Mouse (Mus musculus) ES-E14 (cell line): ENCODE measurements around the gene P3h1. TPM values are rescaled to one million over a fixed set of nuclear protein-coding genes. Genes with fewer than 3 reads are reported as not detected.

Source experiments
- DNase-seq: peaks from one replicate; pipeline ENCODE4 v3.0.0-alpha.2; 2013; ENCODE audit warnings: low read depth, low spot score
- H3K27ac ChIP-seq: 2 replicates; pipeline ENCODE4 v1.5.1; 2012; ENCODE audit warnings: low read depth, mild to moderate bottlenecking, low read length, moderate library complexity, mixed read lengths; ENCODE audit not compliant: poor library complexity, insufficient read depth, severe bottlenecking
- H3K36me3 ChIP-seq: 2 replicates; pipeline ENCODE4 v1.6.1; 2012; ENCODE audit warnings: mild to moderate bottlenecking, low read length, moderate library complexity, mixed read lengths; ENCODE audit not compliant: control insufficient read depth, poor library complexity, insufficient read depth, severe bottlenecking
- H3K4me1 ChIP-seq, 2 experiments: fragments of 150-350 bp in 1 of 2; sonication (generic) in 1 of 2; 2 replicates each; pipeline ENCODE4 v1.6.1; 2012; ENCODE audit warnings: low read length in 2 of 2, mild to moderate bottlenecking in 1 of 2, mixed read lengths in 1 of 2; ENCODE audit not compliant: control insufficient read depth in 2 of 2, insufficient read depth in 2 of 2, poor library complexity in 1 of 2
- H3K4me3 ChIP-seq, 2 experiments: fragments of 150-350 bp in 1 of 2; sonication (generic) in 1 of 2; 2 replicates each; pipeline ENCODE4 v1.5.1; 2012; ENCODE audit warnings: low read length in 2 of 2, low read depth in 1 of 2, mild to moderate bottlenecking in 1 of 2, mixed read lengths in 1 of 2; ENCODE audit not compliant: insufficient read depth in 1 of 2, poor library complexity in 1 of 2, severe bottlenecking in 1 of 2
- H3K9ac ChIP-seq: 2 replicates; pipeline ENCODE4 v1.6.1; 2012; ENCODE audit warnings: low read depth, mild to moderate bottlenecking, low read length, mixed read lengths; ENCODE audit not compliant: poor library complexity, insufficient read depth, severe bottlenecking
- H3K9me3 ChIP-seq: fragments of 150-350 bp; sonication (generic); 2 replicates; pipeline ENCODE4 v1.6.1; 2012; ENCODE audit warnings: low read depth, mild to moderate bottlenecking, low read length; ENCODE audit not compliant: control insufficient read depth, insufficient read depth
- CHD2 ChIP-seq: IDR thresholded peaks from 2 replicates; pipeline ENCODE4 v1.6.1; 2014; ENCODE audit warnings: mild to moderate bottlenecking, low read depth, low read length, inconsistent platforms
- HCFC1 ChIP-seq: IDR thresholded peaks from 2 replicates; pipeline ENCODE4 v1.6.1; 2012; ENCODE audit warnings: low read length, inconsistent platforms, borderline replicate concordance; ENCODE audit not compliant: insufficient read depth
- MAFK ChIP-seq: IDR thresholded peaks from 2 replicates; pipeline ENCODE4 v1.6.1; 2014; ENCODE audit warnings: mild to moderate bottlenecking, low read depth, low read length, inconsistent platforms; ENCODE audit not compliant: insufficient read depth
- ZC3H11A ChIP-seq: IDR thresholded peaks from 2 replicates; pipeline ENCODE4 v1.6.1; 2012; ENCODE audit warnings: low read depth, mild to moderate bottlenecking, inconsistent platforms, low read length, borderline replicate concordance
- ZNF384 ChIP-seq: IDR thresholded peaks from 2 replicates; pipeline ENCODE4 v1.6.1; 2012; ENCODE audit warnings: low read depth, low read length, inconsistent platforms
- in situ Hi-C, 2 experiments: fragments of 600-800 bp; cut with MboI; formaldehyde crosslinking; loops; one replicate each; pipeline ENCODE4 v1.15.1; 2025; ENCODE audit warnings: low sequenced_read_pairs in 2 of 2, inconsistent platforms in 1 of 2; ENCODE audit not compliant: unreplicated experiment in 2 of 2
- total RNA-seq: library from RNA; depleted of rRNA; stranded (reverse); fragments of 300-350 nt; gene quantifications from 2 replicates; pipeline ENCODE4 v1.2.3, GENCODE M21; 2012

Gene P3h1
- total RNA-seq, 1 experiment, result 61.9 TPM

DNA sequence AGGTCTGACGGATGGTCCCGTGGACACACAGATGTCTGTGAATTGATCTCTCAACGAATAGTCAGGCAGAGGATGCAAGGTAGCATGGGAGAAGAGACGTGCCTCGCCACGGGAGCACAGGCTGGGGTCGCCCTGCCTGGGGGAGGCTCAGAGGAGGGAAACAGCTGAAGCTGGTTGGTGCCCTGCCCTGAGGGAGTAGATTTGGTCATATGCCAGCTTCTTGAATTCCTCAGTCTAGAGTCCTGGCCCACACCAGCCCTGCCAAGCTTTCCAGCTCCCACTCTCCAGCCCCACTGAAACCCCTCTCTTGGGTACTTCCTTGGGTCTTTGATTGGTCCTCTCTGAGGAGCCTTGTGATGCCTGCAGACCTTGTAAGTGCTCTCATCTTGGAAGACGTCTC lies 16.0 kb upstream of the P3h1 start:
- Histone ChIP-seq H3K9ac (no peak overlapping the region), H3K27ac (no peak overlapping the region)
- DNase-seq, result no peak

DNA sequence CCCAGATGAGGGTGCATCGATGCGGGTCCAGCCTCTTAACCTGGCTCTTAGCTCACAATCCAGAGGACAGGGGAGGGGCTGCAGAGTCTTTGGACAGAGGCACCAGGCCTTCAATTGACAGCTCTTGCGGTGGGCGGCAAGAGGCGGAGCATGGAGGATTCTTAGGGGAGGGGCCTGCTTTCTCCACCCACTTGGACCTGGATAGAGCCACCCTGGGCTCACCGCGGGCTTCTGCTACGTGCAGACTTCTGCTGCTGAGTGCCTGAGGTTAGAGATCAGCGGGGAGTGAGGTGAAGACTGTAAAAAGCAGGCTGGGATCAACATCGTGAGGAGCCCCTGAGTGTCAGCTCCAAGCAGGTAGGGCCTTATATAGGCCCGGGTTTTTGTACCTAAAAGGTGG lies 14.5 kb upstream of the P3h1 start, which contains the start of gene Tmem269:
Gene Tmem269 (minus strand): TSS at position 49 of the 400 bp plus-strand sequence.
- Histone ChIP-seq H3K27ac (no peak within 1 kb of the TSS), H3K9me3 (no peaks in the 10 kb centered on the region), H3K4me1 (0 out of 4 replicates have a peak, but pooled peaks cover 0 to 2% of the 10 kb centered on the region in 2 experiments), H3K9ac (no peak within 1 kb of the TSS), H3K36me3 (no peaks in the 10 kb centered on the region), H3K4me3 (no peak within 1 kb of the TSS)
- in situ Hi-C loops, result no loop called here
- DNase-seq, result no peak
- TF ChIP-seq CHD2, result no peak
- TF ChIP-seq MAFK, result no peak
- TF ChIP-seq ZC3H11A, result no peak
- no peak for TF ChIP-seq HCFC1
- no peak for TF ChIP-seq ZNF384

More for the DNA sequence above, 16.0 kb upstream of the P3h1 start:
- Histone ChIP-seq H3K9me3 (no peaks in the 10 kb centered on the region), H3K4me1 (0 out of 4 replicates have a peak, but pooled peaks cover 0 to 2% of the 10 kb centered on the region in 2 experiments), H3K36me3 (no peaks in the 10 kb centered on the region), H3K4me3 (no peak overlapping the region)
- in situ Hi-C loops, result no loop called here
- TF ChIP-seq ZC3H11A (no peak), HCFC1 (no peak), MAFK (no peak), CHD2 (no peak)

- in situ Hi-C loops, result no loop called here
- H3K9ac ChIP-seq, result no peak overlapping the region
- H3K36me3 ChIP-seq, result peaks cover 23% of the 10 kb centered on the region
- H3K4me1 ChIP-seq, result 0 out of 4 replicates have a peak, but pooled peaks cover 0 to 2% of the 10 kb centered on the region in 2 experiments
- no peak for TF ChIP-seq MAFK
- TF ChIP-seq HCFC1, result no peak
- 0 out of 2 replicates have a peak, but pooled peaks have one; percentile 36 for TF ChIP-seq ZC3H11A
- peak; percentile 4 for TF ChIP-seq ZNF384
- no peak for TF ChIP-seq CHD2
- H3K9me3 ChIP-seq, result no peaks in the 10 kb centered on the region
- no peak overlapping the region for H3K4me3 ChIP-seq
- peak; percentile 68 for DNase-seq
- H3K27ac ChIP-seq, result no peak overlapping the region
These were observed 9.0 kb upstream of the P3h1 start for GRCm38 (mm10) chr4:119223696-119224095.

DNA sequence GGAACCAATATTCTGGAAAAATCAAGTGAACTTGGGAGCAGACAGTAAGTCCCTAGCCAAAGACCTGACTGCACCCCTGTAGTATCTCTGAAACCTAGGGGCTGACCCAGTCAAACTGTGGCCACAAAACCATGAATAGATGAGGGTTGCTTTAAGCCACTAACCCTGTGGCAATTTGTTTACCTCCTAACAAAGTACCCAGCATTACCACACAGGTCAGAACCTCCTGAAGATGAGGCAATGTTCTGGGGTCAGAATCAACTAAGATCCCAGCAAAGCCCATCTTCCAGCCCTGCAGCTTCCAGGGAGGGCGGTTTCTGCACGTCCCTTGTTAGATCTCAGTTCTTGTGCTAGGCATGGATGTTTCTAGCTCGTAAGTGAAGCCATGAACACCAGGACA lies 8.2 kb upstream of the P3h1 start:
- Histone ChIP-seq H3K36me3 (peaks cover 23% of the 10 kb centered on the region), H3K27ac (no peak overlapping the region), H3K9me3 (no peaks in the 10 kb centered on the region), H3K9ac (no peak overlapping the region), H3K4me1 (no peaks in the 10 kb centered on the region), H3K4me3 (no peak overlapping the region)
- no peak for DNase-seq
- in situ Hi-C loops, result no loop called here
- TF ChIP-seq CHD2, result no peak
- no peak for TF ChIP-seq ZC3H11A
- no peak for TF ChIP-seq ZNF384
- no peak for TF ChIP-seq MAFK
- TF ChIP-seq HCFC1, result no peak

GRCm38 (mm10) chr4:119225719-119226118 lies 7.0 kb upstream of the P3h1 start:
- no peaks in the 10 kb centered on the region for H3K4me1 ChIP-seq
- no peak for DNase-seq
- peaks cover 23% of the 10 kb centered on the region for H3K36me3 ChIP-seq
- in situ Hi-C loops, result no loop called here
- no peak overlapping the region for H3K9ac ChIP-seq
- no peak for TF ChIP-seq MAFK
- TF ChIP-seq ZC3H11A, result no peak
- no peak for TF ChIP-seq HCFC1
- no peak for TF ChIP-seq ZNF384
- no peak for TF ChIP-seq CHD2
- no peak overlapping the region for H3K4me3 ChIP-seq
- H3K27ac ChIP-seq, result no peak overlapping the region
- H3K9me3 ChIP-seq, result no peaks in the 10 kb centered on the region
